Mouse (Mus musculus): ENCODE data around the gene Cd300c2.
"Not testable (repeated sequence)": the region's sequence is repeated elsewhere in the genome, so short reads cannot be mapped to it uniquely, and the experiment has no call there.

DNA sequence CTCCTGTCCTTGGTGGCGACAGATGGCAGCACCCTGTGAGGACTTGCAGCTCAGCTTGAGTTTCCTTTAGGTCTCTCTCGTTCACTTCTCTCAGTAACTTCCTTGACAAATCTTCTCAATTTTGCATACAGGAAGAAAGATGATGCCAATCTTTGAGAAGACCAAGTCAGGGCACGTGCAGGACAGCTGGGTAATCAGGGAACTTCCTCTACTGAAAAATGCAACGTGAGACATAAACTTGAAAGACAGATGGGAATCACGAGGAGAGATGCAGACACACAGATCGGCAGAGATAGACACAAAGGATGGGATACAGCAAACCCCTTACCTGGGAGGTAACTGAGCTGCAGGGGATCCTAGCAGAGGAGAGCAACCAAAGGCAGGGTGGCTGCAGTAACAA, 25.2 kb upstream of the Cd300c2 start, which contains the start of gene Cd300ld4:
- TF ChIP-seq CHD2 (IDR thresholded peaks at IDR 0.05; ENCODE audit: low read depth, low read length); ZC3H11A (IDR thresholded peaks at IDR 0.05; ENCODE audit: borderline replicate concordance, low read depth, low read length); HCFC1 (IDR thresholded peaks at IDR 0.05; ENCODE audit: borderline replicate concordance, insufficient read depth, low read length); ZNF384 (IDR thresholded peaks at IDR 0.05; ENCODE audit: low read depth, low read length): not testable (repeated sequence)
